Mouse (Mus musculus): ENCODE data around the gene Ttll5. TPM values are rescaled to one million over a fixed set of nuclear protein-coding genes. Genes with fewer than 3 reads are reported as not detected.

Ttll5 gene
- polyA plus RNA-seq, 1 experiment: 0.79 TPM

GRCm38 (mm10) chr12:85859111-85859510, 34.7 kb downstream of the Ttll5 start:
- H3K27me3 ChIP-seq (ENCODE audit: control insufficient read depth): no peaks in the 10 kb centered on the region
- H3K4me1 ChIP-seq (ENCODE audit: control insufficient read depth): no peaks in the 10 kb centered on the region; the same call in 1 of the 2 replicates
- H3K36me3 ChIP-seq (ENCODE audit: control insufficient read depth): peaks cover 50% of the 10 kb centered on the region
- no peaks in the 10 kb centered on the region for H3K9me3 ChIP-seq (ENCODE audit: control insufficient read depth, low read length)
- TF ChIP-seq TAL1 (IDR thresholded peaks at IDR 0.05; ENCODE audit: low read length) (no peak), GATA1 (IDR thresholded peaks at IDR 0.05; ENCODE audit: low read length) (no peak)
- H3K4me3 ChIP-seq (replicated peaks): no peak overlapping the region

DNA sequence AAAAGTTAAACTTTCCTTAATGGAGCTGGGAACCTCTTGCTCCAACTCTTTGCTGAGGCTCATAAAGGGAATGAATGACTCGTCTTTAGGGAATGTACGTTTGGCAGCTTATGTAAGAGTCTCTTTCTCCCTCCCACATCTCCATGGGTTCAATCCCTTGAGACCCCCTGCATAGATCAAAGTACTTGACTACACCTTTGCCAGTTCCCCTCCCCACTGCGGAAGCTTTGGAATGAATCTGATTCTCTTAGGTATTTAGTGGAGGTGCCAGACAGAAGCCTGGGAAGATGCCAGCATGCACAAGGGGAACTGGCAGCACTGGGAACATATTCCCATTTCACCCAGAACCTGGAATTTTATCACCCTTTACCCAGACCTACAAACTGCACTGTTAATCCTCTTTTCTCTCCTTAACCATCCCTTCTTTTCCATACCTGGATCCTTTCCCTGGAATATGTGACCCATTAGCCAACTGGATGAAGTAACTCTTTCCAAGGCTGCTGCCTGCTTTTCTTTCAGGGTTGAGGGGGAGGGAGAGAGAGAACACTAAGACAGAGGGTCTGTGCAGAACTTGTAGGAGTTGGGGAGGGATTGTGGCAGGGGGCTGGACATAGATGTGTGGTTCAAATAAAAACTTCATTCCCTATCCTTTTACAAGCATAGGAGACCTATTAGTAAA, 35.2 kb downstream of the Ttll5 start:
- no peak for TF ChIP-seq GATA1 (IDR thresholded peaks at IDR 0.05; ENCODE audit: low read length)
- TF ChIP-seq TAL1 (IDR thresholded peaks at IDR 0.05; ENCODE audit: low read length): no peak
- H3K27me3 ChIP-seq (ENCODE audit: control insufficient read depth): no peaks in the 10 kb centered on the region
- H3K36me3 ChIP-seq (ENCODE audit: control insufficient read depth): peaks cover 54% of the 10 kb centered on the region
- no peaks in the 10 kb centered on the region for H3K9me3 ChIP-seq (ENCODE audit: control insufficient read depth, low read length)
- no peak overlapping the region for H3K4me3 ChIP-seq (replicated peaks)
- no peaks in the 10 kb centered on the region; the same call in 1 of the 2 replicates for H3K4me1 ChIP-seq (ENCODE audit: control insufficient read depth)

- Histone ChIP-seq H3K4me3 (replicated peaks) (no peak overlapping the region), H3K9me3 (ENCODE audit: control insufficient read depth, low read length) (no peaks in the 10 kb centered on the region), H3K36me3 (ENCODE audit: control insufficient read depth) (peaks cover 42% of the 10 kb centered on the region), H3K4me1 (ENCODE audit: control insufficient read depth) (no peaks in the 10 kb centered on the region; the same call in 1 of the 2 replicates), H3K27me3 (ENCODE audit: control insufficient read depth) (no peaks in the 10 kb centered on the region)
- no peak for TF ChIP-seq GATA1 (IDR thresholded peaks at IDR 0.05; ENCODE audit: low read length)
- TF ChIP-seq TAL1 (IDR thresholded peaks at IDR 0.05; ENCODE audit: low read length): no peak
Measured at GRCm38 (mm10) chr12:85862514-85862913, 38.1 kb downstream of the Ttll5 start.

- Histone ChIP-seq H3K4me3 (replicated peaks) (no peak overlapping the region), H3K27me3 (ENCODE audit: control insufficient read depth) (no peaks in the 10 kb centered on the region), H3K4me1 (ENCODE audit: control insufficient read depth) (no peaks in the 10 kb centered on the region; the same call in 1 of the 2 replicates), H3K36me3 (ENCODE audit: control insufficient read depth) (peaks cover 42% of the 10 kb centered on the region), H3K9me3 (ENCODE audit: control insufficient read depth, low read length) (no peaks in the 10 kb centered on the region)
- no peak for TF ChIP-seq TAL1 (IDR thresholded peaks at IDR 0.05; ENCODE audit: low read length)
- TF ChIP-seq GATA1 (IDR thresholded peaks at IDR 0.05; ENCODE audit: low read length): no peak
Measured at GRCm38 (mm10) chr12:85865526-85865925, 41.1 kb downstream of the Ttll5 start.

- Histone ChIP-seq H3K4me1 (ENCODE audit: control insufficient read depth) (no peaks in the 10 kb centered on the region; the same call in 1 of the 2 replicates), H3K27me3 (ENCODE audit: control insufficient read depth) (no peaks in the 10 kb centered on the region), H3K9me3 (ENCODE audit: control insufficient read depth, low read length) (no peaks in the 10 kb centered on the region), H3K36me3 (ENCODE audit: control insufficient read depth) (peaks cover 43% of the 10 kb centered on the region), H3K4me3 (replicated peaks) (no peak overlapping the region)
- TF ChIP-seq TAL1 (IDR thresholded peaks at IDR 0.05; ENCODE audit: low read length) (no peak), GATA1 (IDR thresholded peaks at IDR 0.05; ENCODE audit: low read length) (no peak)
Measured at GRCm38 (mm10) chr12:85866624-85867023, 42.2 kb downstream of the Ttll5 start.

- no peaks in the 10 kb centered on the region; the same call in 1 of the 2 replicates for H3K4me1 ChIP-seq (ENCODE audit: control insufficient read depth)
- H3K9me3 ChIP-seq (ENCODE audit: control insufficient read depth, low read length): no peaks in the 10 kb centered on the region
- H3K4me3 ChIP-seq (replicated peaks): no peak overlapping the region
- TF ChIP-seq TAL1 (IDR thresholded peaks at IDR 0.05; ENCODE audit: low read length): no peak
- no peak for TF ChIP-seq GATA1 (IDR thresholded peaks at IDR 0.05; ENCODE audit: low read length)
- H3K36me3 ChIP-seq (ENCODE audit: control insufficient read depth): peaks cover 43% of the 10 kb centered on the region
- H3K27me3 ChIP-seq (ENCODE audit: control insufficient read depth): no peaks in the 10 kb centered on the region
Measured at GRCm38 (mm10) chr12:85867125-85867524, 42.7 kb downstream of the Ttll5 start.

DNA sequence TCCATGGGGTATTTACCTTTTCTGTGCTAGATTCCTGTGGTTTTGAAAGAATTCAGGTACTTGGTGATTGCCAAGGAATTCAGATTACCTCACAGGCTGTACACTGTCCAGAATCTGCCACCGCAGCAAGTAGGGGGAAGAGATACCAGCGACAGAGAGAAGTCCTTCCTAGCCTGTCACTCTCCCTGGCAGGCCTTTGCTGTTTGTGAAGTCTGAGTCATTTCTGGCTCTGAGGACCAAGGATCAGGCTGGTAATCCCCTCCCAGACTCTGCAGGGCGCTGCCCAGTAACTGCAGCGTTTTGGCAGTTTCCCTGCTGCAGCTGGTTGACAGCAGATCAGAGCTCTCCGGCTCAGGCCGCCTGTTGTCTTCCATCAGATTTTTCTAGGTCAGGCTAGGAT, 45.0 kb downstream of the Ttll5 start:
- no peak overlapping the region for H3K4me3 ChIP-seq (replicated peaks)
- H3K36me3 ChIP-seq (ENCODE audit: control insufficient read depth): peaks cover 30% of the 10 kb centered on the region
- H3K9me3 ChIP-seq (ENCODE audit: control insufficient read depth, low read length): no peaks in the 10 kb centered on the region
- TF ChIP-seq TAL1 (IDR thresholded peaks at IDR 0.05; ENCODE audit: low read length): no peak
- no peak for TF ChIP-seq GATA1 (IDR thresholded peaks at IDR 0.05; ENCODE audit: low read length)
- H3K27me3 ChIP-seq (ENCODE audit: control insufficient read depth): no peaks in the 10 kb centered on the region
- H3K4me1 ChIP-seq (ENCODE audit: control insufficient read depth): no peaks in the 10 kb centered on the region

GRCm38 (mm10) chr12:85879631-85880314, 55.3 kb downstream of the Ttll5 start:
- Histone ChIP-seq H3K27me3 (ENCODE audit: control insufficient read depth) (no peaks in the 10 kb centered on the region), H3K36me3 (ENCODE audit: control insufficient read depth) (peaks cover 49% of the 10 kb centered on the region), H3K9me3 (ENCODE audit: control insufficient read depth, low read length) (no peaks in the 10 kb centered on the region), H3K4me3 (replicated peaks) (no peak overlapping the region), H3K4me1 (ENCODE audit: control insufficient read depth) (no peaks in the 10 kb centered on the region)
- TF ChIP-seq GATA1 (IDR thresholded peaks at IDR 0.05; ENCODE audit: low read length): no peak
- TF ChIP-seq TAL1 (IDR thresholded peaks at IDR 0.05; ENCODE audit: low read length): no peak

- Histone ChIP-seq H3K9me3 (ENCODE audit: control insufficient read depth, low read length) (no peaks in the 10 kb centered on the region), H3K4me3 (replicated peaks) (no peak overlapping the region), H3K36me3 (ENCODE audit: control insufficient read depth) (peaks cover 33% of the 10 kb centered on the region), H3K27me3 (ENCODE audit: control insufficient read depth) (no peaks in the 10 kb centered on the region), H3K4me1 (ENCODE audit: control insufficient read depth) (no peaks in the 10 kb centered on the region)
- TF ChIP-seq GATA1 (IDR thresholded peaks at IDR 0.05; ENCODE audit: low read length) (no peak), TAL1 (IDR thresholded peaks at IDR 0.05; ENCODE audit: low read length) (no peak)
Measured at GRCm38 (mm10) chr12:85885024-85885423, 60.6 kb downstream of the Ttll5 start.

All from erythroblast, embryonic 14.5 days (primary cell).